Mouse (Mus musculus) CD4-positive, CD25-positive, alpha-beta regulatory T cell, adult 2 months (primary cell): ENCODE measurements around the gene Atcay.
"Not testable (repeated sequence)": the region's sequence is repeated elsewhere in the genome, so short reads cannot be mapped to it uniquely, and the experiment has no call there.

Source experiments
- DNase-seq: peaks from one replicate; pipeline ENCODE4 v3.0.0-alpha.2; 2012; ENCODE audit warnings: low read depth, low spot score

The Atcay gene

DNA sequence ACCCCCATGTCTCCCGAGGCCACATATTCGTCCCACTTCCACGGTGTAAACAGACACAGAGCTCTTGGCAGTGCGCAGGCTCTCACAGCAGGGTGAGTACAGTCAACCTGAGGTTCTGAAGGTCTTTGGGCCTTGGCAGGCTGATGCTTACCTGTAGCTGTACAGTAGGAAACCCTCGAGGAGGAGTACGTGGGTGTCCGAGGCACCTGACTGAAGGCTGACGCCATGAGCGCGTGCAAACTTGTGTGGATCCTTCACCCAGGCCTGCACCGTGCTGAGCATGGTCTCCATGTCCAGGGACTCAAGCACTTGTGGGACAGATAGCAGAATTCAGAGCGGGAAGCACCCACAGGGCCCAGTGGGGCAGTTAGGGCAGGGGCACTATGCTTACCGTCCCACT lies 30.5 kb downstream of the Atcay start:
- no peak for DNase-seq

DNA sequence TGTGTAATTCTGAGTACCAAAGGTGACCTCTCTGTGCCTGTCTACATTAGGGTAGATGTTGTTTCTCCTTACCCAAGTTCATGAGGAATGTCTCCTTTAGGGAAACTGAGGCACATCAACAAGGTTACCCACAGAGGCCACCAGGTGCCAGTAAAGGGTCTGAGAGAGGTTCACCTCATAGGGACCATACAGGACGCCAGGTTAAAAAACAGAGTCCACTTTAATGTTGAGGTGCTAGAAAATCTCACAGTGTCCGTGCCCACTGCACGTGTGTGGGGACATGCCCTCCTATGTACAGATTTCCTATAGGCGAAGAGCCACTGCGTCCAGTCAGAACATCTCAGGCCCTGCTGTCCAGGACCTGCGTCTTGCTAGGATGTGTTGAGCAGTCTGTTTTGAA lies 31.6 kb downstream of the Atcay start:
- DNase-seq = no peak

- DNase-seq = peak; percentile 84
Measured at GRCm38 (mm10) chr10:81198230-81198629, 32.4 kb downstream of the Atcay start.

GRCm38 (mm10) chr10:81197305-81197704 lies 33.3 kb downstream of the Atcay start:
- no peak for DNase-seq

- no peak for DNase-seq
Measured at GRCm38 (mm10) chr10:81196470-81197065, 34.1 kb downstream of the Atcay start.

- DNase-seq = peak; percentile 19
Measured at GRCm38 (mm10) chr10:81195300-81195699, 35.3 kb downstream of the Atcay start.

DNA sequence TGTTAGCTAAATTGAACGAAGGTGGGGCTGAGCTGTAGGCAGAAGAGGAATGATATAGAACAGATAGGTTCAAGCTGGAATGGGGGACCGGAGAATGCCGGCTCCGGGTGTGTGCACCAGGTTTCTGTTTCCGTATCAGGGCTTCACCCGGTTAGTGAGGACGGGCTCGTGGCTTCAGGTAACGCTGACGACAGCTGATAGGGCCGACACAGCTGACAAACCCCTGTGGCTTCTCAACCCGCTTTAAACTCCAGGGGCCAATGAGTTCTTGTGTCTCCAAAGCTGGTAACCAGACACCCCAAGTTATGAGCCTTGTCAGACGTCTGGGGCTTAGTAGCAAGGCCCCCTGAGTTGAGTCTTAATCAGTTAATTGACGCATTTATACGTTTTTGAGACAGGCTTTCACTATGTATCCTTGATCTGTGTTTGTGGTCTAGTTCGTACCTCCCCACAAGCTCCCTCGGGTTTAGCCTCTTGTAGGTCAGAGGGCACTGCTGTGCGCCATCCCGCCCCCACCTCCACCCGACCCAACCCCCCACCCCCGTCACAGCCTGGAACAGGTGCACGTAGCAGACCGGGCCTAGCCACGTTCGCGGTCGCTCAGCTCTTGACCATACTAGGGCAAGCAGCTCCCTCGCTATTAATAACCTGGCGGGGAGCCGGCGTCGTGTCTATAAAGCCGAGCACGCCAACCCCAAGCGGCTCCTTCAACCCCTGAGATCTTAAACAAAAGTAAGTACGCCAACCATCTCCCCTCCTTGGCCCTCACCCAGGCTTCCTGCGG lies 36.5 kb downstream of the Atcay start:
- DNase-seq = peak; percentile 77

DNA sequence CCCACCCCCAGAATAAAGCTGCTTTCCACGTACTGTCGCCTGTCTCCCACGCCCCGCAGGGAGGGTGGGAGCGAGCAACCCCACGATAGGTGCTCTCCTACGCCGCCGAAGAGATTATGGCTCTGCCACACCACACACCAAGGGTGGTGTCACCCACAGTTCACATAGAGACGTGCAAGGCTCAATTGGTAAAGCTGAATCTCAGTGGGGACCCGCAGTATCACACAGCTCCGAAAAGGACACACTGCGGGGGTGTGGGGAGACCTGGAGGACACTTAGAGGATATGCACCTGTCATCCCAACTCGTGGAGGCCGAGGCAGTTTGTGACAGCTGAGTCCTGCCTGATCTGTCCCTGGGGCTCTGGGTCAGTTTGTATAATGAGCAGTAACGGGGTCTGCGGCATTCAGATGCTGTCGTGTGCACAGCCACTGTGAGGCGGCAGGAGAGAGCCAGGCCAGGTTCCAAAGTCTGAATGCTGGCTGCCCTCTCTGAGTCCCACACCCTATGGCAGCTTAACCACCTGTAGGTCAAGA lies 37.6 kb downstream of the Atcay start:
- DNase-seq = no peak

- DNase-seq = peak; percentile 95
Measured at GRCm38 (mm10) chr10:81192270-81192967, 38.2 kb downstream of the Atcay start.

GRCm38 (mm10) chr10:81191342-81191982 lies 39.2 kb downstream of the Atcay start:
- DNase-seq = peak; percentile 20

- DNase-seq = peak; percentile 44
Measured at GRCm38 (mm10) chr10:81190912-81191321, 39.7 kb downstream of the Atcay start.

DNA sequence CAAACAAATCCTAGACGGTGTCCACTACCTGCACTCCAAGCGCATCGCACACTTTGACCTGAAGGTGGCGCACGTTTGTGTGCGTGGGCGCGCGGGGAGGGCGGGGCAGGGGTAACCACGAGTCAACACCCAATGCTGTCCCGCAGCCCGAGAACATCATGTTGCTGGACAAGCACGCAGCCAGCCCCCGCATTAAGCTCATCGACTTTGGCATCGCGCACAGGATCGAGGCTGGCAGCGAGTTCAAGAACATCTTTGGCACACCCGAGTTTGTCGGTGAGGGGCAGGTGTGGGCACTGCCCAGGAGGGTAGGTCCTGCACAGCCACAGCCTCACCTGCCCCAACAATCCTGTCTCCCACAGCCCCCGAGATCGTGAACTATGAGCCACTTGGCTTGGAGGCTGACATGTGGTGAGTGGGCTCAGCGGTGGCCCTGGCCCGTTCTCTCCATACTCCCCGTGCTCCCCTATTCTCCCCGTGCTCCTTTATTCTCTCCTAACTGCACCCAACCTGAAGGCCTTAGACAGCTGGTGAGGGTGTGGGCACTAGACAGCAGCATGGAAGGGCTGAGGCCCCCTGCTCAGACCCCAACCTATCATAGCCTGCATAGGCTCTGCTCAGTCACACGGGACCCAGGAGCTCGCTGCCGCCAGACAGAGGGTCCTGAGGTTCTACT lies 40.3 kb downstream of the Atcay start:
- DNase-seq = peak; percentile 59

GRCm38 (mm10) chr10:81189821-81190220 lies 40.8 kb downstream of the Atcay start:
- no peak for DNase-seq

GRCm38 (mm10) chr10:81187161-81187560 lies 43.5 kb downstream of the Atcay start:
- DNase-seq = no peak

GRCm38 (mm10) chr10:81184765-81185164 lies 45.9 kb downstream of the Atcay start:
- no peak for DNase-seq

DNA sequence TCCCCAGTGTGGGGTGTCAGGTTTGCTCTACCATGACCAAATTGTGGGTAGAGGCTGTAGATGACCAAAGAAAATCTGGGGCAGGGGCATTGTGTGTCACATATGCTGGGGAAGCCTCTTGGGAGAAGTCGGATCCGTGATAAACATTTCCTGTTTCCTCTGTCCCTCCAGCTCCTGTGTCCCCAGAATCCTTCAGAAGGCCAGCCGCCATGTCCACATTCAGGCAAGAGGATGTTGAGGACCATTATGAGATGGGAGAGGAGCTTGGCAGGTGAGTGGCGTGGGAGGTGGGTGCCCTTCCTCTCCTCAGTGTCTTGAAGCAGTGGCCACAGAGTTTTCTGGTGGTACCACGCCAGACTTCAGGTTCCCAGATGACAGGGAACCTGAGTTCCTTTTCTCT lies 46.8 kb downstream of the Atcay start, which contains the start of gene 4930442H23Rik:
TSS of gene 4930442H23Rik (minus strand) at position 45 of the 400 bp plus-strand sequence.
- peak; percentile 11 for DNase-seq

DNA sequence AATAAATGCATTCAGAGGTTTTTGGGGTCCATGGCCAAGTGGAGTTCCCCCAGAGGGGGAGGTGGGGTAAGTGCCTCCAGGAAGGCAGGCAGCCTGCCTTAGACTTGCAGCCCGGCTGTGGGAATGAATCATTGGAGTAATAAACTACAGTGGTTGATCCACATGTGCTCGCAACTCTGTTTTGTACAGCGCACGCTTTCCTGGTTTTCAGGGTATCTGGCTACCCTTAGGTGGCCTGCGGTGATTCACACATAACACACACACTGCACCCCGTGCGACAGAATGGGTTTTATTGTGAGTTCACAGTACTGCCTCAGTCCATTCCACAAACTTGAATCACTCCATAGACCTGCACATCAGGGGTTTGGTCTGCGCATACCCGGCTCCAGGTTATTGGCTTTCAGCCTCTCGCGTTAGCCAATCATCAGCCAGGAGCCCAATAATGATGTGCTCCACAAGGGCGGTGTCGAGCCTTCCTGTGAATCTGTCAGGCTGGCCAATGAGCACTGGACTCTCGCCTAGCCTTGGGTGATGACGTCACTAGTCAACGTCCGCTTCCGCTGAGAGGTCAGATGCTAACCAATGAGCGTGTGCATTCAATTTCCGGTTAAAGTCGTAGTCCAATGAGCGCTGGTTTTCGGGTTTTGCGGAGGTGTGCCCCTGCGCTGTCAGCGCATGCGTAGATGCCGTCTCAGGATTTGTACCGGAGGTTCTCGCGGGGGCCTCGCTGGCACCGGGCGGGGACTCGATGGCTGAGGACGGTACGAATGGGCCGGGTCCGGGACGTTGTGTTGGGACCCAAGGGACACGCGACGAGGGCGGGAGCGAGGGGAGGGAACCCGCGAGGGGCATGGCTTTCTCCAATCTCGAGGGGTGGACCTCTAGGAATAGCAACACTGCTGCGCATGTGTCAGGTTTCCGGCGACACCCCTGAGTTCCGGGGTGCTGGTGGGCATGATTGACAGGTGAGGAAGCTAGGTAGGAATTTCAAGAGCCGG lies 48.0 kb downstream of the Atcay start, which contains the start of gene Dapk3:
TSS of gene Dapk3 (plus strand) at position 670 of the 998 bp plus-strand sequence.
- DNase-seq = peak; percentile 98

GRCm38 (mm10) chr10:81181860-81182259 lies 48.8 kb downstream of the Atcay start:
- not testable (repeated sequence) for DNase-seq

DNA sequence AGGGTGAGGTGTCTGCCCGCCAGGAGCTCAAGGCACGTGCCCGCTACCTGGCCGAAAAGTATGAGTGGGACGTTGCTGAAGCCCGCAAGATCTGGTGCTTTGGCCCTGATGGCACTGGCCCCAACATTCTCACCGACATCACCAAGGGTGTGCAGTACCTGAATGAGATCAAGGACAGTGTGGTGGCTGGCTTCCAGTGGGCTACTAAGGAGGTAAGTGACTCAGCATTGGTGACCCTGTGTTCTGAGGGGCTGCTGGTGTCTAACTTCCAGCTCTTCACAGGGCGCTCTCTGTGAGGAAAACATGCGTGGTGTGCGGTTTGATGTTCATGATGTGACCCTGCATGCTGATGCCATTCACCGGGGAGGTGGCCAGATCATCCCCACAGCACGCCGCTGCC lies 49.7 kb downstream of the Atcay start:
- no peak for DNase-seq
